Mouse (Mus musculus) liver, embryonic 18 days (tissue): ENCODE data around the gene Epyc. TPM values are rescaled to one million over a fixed set of nuclear protein-coding genes. Genes with fewer than 3 reads are reported as not detected.

Experiments used
- polyA plus RNA-seq: library from polyadenylated mRNA; depleted of rRNA; stranded (reverse); fragments of >200 nt; gene quantifications from 2 replicates; pipeline ENCODE4 v1.2.3, GENCODE M21; 2012; rRNA removed

The Epyc gene
- not detected in 2 replicates for polyA plus RNA-seq

GRCm38 (mm10) chr10:97643768-97644167, at the start of gene Epyc:
Gene Epyc, plus strand, starts transcription at chr10:97644068.

GRCm38 (mm10) chr10:97606579-97606978, 37.3 kb upstream of the Epyc start, which contains the start of gene Kera:
Gene Kera, plus strand, starts transcription at chr10:97606879.

GRCm38 (mm10) chr10:97692913-97693312, 49.0 kb downstream of the Epyc start, which contains the start of gene Ccer1:
Gene Ccer1, plus strand, starts transcription at chr10:97693059.

GRCm38 (mm10) chr10:97726655-97727054, 82.8 kb downstream of the Epyc start, which contains the start of gene C030005K15Rik:
Gene C030005K15Rik, minus strand, starts transcription at chr10:97726755.

Other genes starting within 250 kb of the Epyc start
- 88.6 and 90.8 TPM in 2 replicates for gene Dcn, start 164.5 kb upstream of the Epyc start, polyA plus RNA-seq
- 20.1 and 20.8 TPM in 2 replicates for gene Lum, start 78.9 kb upstream of the Epyc start, polyA plus RNA-seq
- not detected in 2 replicates for gene Kera, start 37.2 kb upstream of the Epyc start, polyA plus RNA-seq
- not detected in 2 replicates for gene Ccer1, start 49.0 kb downstream of the Epyc start, polyA plus RNA-seq
- gene C030005K15Rik, start 82.7 kb downstream of the Epyc start, polyA plus RNA-seq = not detected in 2 replicates